Mouse (Mus musculus): Measurements from ENCODE around the gene Nfatc2ip. TPM values are rescaled to one million over a fixed set of nuclear protein-coding genes. Genes with fewer than 3 reads are reported as not detected.

Gene Nfatc2ip
- polyA plus RNA-seq, 1 experiment, result 24.3 TPM

GRCm38 (mm10) chr7:126436851-126437250 is 40.3 kb upstream of the Nfatc2ip start:
- peak; percentile 61 for DNase-seq
- Histone ChIP-seq H3K27me3 (ENCODE audit: control insufficient read depth, insufficient read depth, low read length) (no peaks in the 10 kb centered on the region), H3K4me1 (replicated peaks; ENCODE audit: control insufficient read depth, insufficient read depth, low read length) (no peaks in the 10 kb centered on the region), H3K4me3 (ENCODE audit: control insufficient read depth, insufficient read depth, low read length) (no peak overlapping the region), H3K27ac (ENCODE audit: control insufficient read depth, insufficient read depth, low read length) (no peak overlapping the region), H3K36me3 (ENCODE audit: control insufficient read depth, insufficient read depth, low read length) (no peaks in the 10 kb centered on the region)
- TF ChIP-seq CTCF (IDR thresholded peaks at IDR 0.05; ENCODE audit: borderline replicate concordance, control insufficient read depth, extremely low read depth, insufficient read depth, low read length, poor library complexity) (peak; percentile 91), POLR2A (IDR thresholded peaks at IDR 0.05; ENCODE audit: control insufficient read depth, extremely low read depth, insufficient read depth, low read length, poor library complexity) (no peak)
- WGBS, result 28% methylated on average over 8 of the region's 8 CpGs

- Histone ChIP-seq H3K4me1 (replicated peaks; ENCODE audit: control insufficient read depth, insufficient read depth, low read length) (no peaks in the 10 kb centered on the region), H3K4me3 (ENCODE audit: control insufficient read depth, insufficient read depth, low read length) (no peak overlapping the region), H3K27ac (ENCODE audit: control insufficient read depth, insufficient read depth, low read length) (no peak overlapping the region), H3K27me3 (ENCODE audit: control insufficient read depth, insufficient read depth, low read length) (no peaks in the 10 kb centered on the region), H3K36me3 (ENCODE audit: control insufficient read depth, insufficient read depth, low read length) (no peaks in the 10 kb centered on the region)
- WGBS, result 98% methylated on average over 3 of the region's 3 CpGs
- TF ChIP-seq POLR2A (IDR thresholded peaks at IDR 0.05; ENCODE audit: control insufficient read depth, extremely low read depth, insufficient read depth, low read length, poor library complexity) (no peak), CTCF (IDR thresholded peaks at IDR 0.05; ENCODE audit: borderline replicate concordance, control insufficient read depth, extremely low read depth, insufficient read depth, low read length, poor library complexity) (no peak)
- DNase-seq, result no peak
Measured at GRCm38 (mm10) chr7:126435801-126436200, 39.3 kb upstream of the Nfatc2ip start.

GRCm38 (mm10) chr7:126434726-126435125 is 38.2 kb upstream of the Nfatc2ip start:
- TF ChIP-seq POLR2A (IDR thresholded peaks at IDR 0.05; ENCODE audit: control insufficient read depth, extremely low read depth, insufficient read depth, low read length, poor library complexity) (no peak), CTCF (IDR thresholded peaks at IDR 0.05; ENCODE audit: borderline replicate concordance, control insufficient read depth, extremely low read depth, insufficient read depth, low read length, poor library complexity) (no peak)

GRCm38 (mm10) chr7:126430167-126430566 is 33.6 kb upstream of the Nfatc2ip start:
- Histone ChIP-seq H3K4me1 (replicated peaks; ENCODE audit: control insufficient read depth, insufficient read depth, low read length) (peaks cover 8% of the 10 kb centered on the region), H3K27ac (ENCODE audit: control insufficient read depth, insufficient read depth, low read length) (no peak overlapping the region), H3K27me3 (ENCODE audit: control insufficient read depth, insufficient read depth, low read length) (no peaks in the 10 kb centered on the region), H3K36me3 (ENCODE audit: control insufficient read depth, insufficient read depth, low read length) (no peaks in the 10 kb centered on the region), H3K4me3 (ENCODE audit: control insufficient read depth, insufficient read depth, low read length) (no peak overlapping the region)
- no peak for DNase-seq
- TF ChIP-seq POLR2A (IDR thresholded peaks at IDR 0.05; ENCODE audit: control insufficient read depth, extremely low read depth, insufficient read depth, low read length, poor library complexity) (no peak), CTCF (IDR thresholded peaks at IDR 0.05; ENCODE audit: borderline replicate concordance, control insufficient read depth, extremely low read depth, insufficient read depth, low read length, poor library complexity) (no peak)

More at GRCm38 (mm10) chr7:126434726-126435125, 38.2 kb upstream of the Nfatc2ip start:
- peaks cover under 1% of the 10 kb centered on the region for H3K4me1 ChIP-seq (replicated peaks; ENCODE audit: control insufficient read depth, insufficient read depth, low read length)
- no peak for DNase-seq
- no peak overlapping the region for H3K27ac ChIP-seq (ENCODE audit: control insufficient read depth, insufficient read depth, low read length)
- 94% methylated on average over 7 of the region's 7 CpGs for WGBS
- H3K4me3 ChIP-seq (ENCODE audit: control insufficient read depth, insufficient read depth, low read length), result no peak overlapping the region
- H3K27me3 ChIP-seq (ENCODE audit: control insufficient read depth, insufficient read depth, low read length), result no peaks in the 10 kb centered on the region
- H3K36me3 ChIP-seq (ENCODE audit: control insufficient read depth, insufficient read depth, low read length), result no peaks in the 10 kb centered on the region

- DNase-seq, result no peak
- peaks cover 8% of the 10 kb centered on the region for H3K4me1 ChIP-seq (replicated peaks; ENCODE audit: control insufficient read depth, insufficient read depth, low read length)
- H3K27me3 ChIP-seq (ENCODE audit: control insufficient read depth, insufficient read depth, low read length), result no peaks in the 10 kb centered on the region
- TF ChIP-seq POLR2A (IDR thresholded peaks at IDR 0.05; ENCODE audit: control insufficient read depth, extremely low read depth, insufficient read depth, low read length, poor library complexity) (no peak), CTCF (IDR thresholded peaks at IDR 0.05; ENCODE audit: borderline replicate concordance, control insufficient read depth, extremely low read depth, insufficient read depth, low read length, poor library complexity) (no peak)
- WGBS, result 44% methylated on average over 15 of the region's 15 CpGs
- H3K36me3 ChIP-seq (ENCODE audit: control insufficient read depth, insufficient read depth, low read length), result no peaks in the 10 kb centered on the region
- peak overlapping the region; percentile 58 for H3K4me3 ChIP-seq (ENCODE audit: control insufficient read depth, insufficient read depth, low read length)
- H3K27ac ChIP-seq (ENCODE audit: control insufficient read depth, insufficient read depth, low read length), result no peak overlapping the region
Measured at GRCm38 (mm10) chr7:126429503-126429898, 33.0 kb upstream of the Nfatc2ip start.

GRCm38 (mm10) chr7:126428631-126429502 is 32.3 kb upstream of the Nfatc2ip start, which contains the start of gene Rabep2:
Gene Rabep2 (plus strand): TSS chr7:126428759.
- Histone ChIP-seq H3K27ac (ENCODE audit: control insufficient read depth, insufficient read depth, low read length) (no peak within 1 kb of the TSS), H3K36me3 (ENCODE audit: control insufficient read depth, insufficient read depth, low read length) (no peaks in the 10 kb centered on the region), H3K27me3 (ENCODE audit: control insufficient read depth, insufficient read depth, low read length) (no peaks in the 10 kb centered on the region), H3K4me3 (ENCODE audit: control insufficient read depth, insufficient read depth, low read length) (peak within 1 kb of the TSS; percentile 58), H3K4me1 (replicated peaks; ENCODE audit: control insufficient read depth, insufficient read depth, low read length) (peaks cover 8% of the 10 kb centered on the region)
- under 1% methylated on average over 81 of the region's 82 CpGs for WGBS
- peak; percentile 69; the same call in 1 of the 2 replicates for TF ChIP-seq POLR2A (IDR thresholded peaks at IDR 0.05; ENCODE audit: control insufficient read depth, extremely low read depth, insufficient read depth, low read length, poor library complexity)
- no peak for TF ChIP-seq CTCF (IDR thresholded peaks at IDR 0.05; ENCODE audit: borderline replicate concordance, control insufficient read depth, extremely low read depth, insufficient read depth, low read length, poor library complexity)
- peak; percentile 95 for DNase-seq

Measured in thymus, adult 2 months (tissue).